Mouse (Mus musculus): ENCODE measurements around the gene Pard6b. TPM values are rescaled to one million over a fixed set of nuclear protein-coding genes. Genes with fewer than 3 reads are reported as not detected.

Pard6b gene
- 5.0 and 5.2 TPM in 2 replicates for polyA plus RNA-seq (2015; fragmentation: Nextera tagmentation; extraction: Ambion mirVana)

GRCm38 (mm10) chr2:168080431-168081246 is at the start of gene Pard6b:
Gene Pard6b (plus strand): TSS chr2:168081004.

Small RNA genes within 50 kb of the gene (microRNA-seq; reads per million reads assigned to microRNA genes)
- gene Gm24327: not detected

Other genes with a start within 250 kb of the Pard6b start
- 50.5 and 53.3 TPM in 2 replicates for gene Ptpn1, start 148.9 kb upstream of the Pard6b start, polyA plus RNA-seq (2015; fragmentation: Nextera tagmentation; extraction: Ambion mirVana)
- gene Ripor3, start 70.4 kb upstream of the Pard6b start, polyA plus RNA-seq (2015; fragmentation: Nextera tagmentation; extraction: Ambion mirVana): 0.31 and 0.57 TPM in 2 replicates
- gene Adnp, start 126.1 kb downstream of the Pard6b start, polyA plus RNA-seq (2015; fragmentation: Nextera tagmentation; extraction: Ambion mirVana): 16.0 and 30.7 TPM in 2 replicates
- gene Gm20716, start 149.4 kb downstream of the Pard6b start, polyA plus RNA-seq (2015; fragmentation: Nextera tagmentation; extraction: Ambion mirVana): 10.1 and 16.4 TPM in 2 replicates
- 84.0 and 108 TPM in 2 replicates for gene Dpm1, start 149.6 kb downstream of the Pard6b start, polyA plus RNA-seq (2015; fragmentation: Nextera tagmentation; extraction: Ambion mirVana)
- gene Mocs3, start 149.6 kb downstream of the Pard6b start, polyA plus RNA-seq (2015; fragmentation: Nextera tagmentation; extraction: Ambion mirVana): 11.1 and 12.1 TPM in 2 replicates
- 1.2 and 1.4 TPM in 2 replicates for gene Kcng1, start 200.7 kb downstream of the Pard6b start, polyA plus RNA-seq (2015; fragmentation: Nextera tagmentation; extraction: Ambion mirVana)

All from neural tube, postnatal 0 days (tissue).